Mouse (Mus musculus) c-Kit-positive CD71-positive TER-119-negative erythroid progenitor cells, embryonic 14.5 days (primary cell): Measurements from ENCODE around the gene Tchhl1.

Experiments
- DNase-seq: peaks from one replicate; pipeline ENCODE4 v3.0.0-alpha.2; 2013; ENCODE audit warnings: low read depth

Tchhl1 gene

GRCm38 (mm10) chr3:93504536-93505189 lies 36.1 kb downstream of the Tchhl1 start:
- no peak for DNase-seq

GRCm38 (mm10) chr3:93505960-93506863 lies 37.7 kb downstream of the Tchhl1 start:
- DNase-seq, result no peak

GRCm38 (mm10) chr3:93506881-93507325 lies 38.3 kb downstream of the Tchhl1 start:
- DNase-seq, result no peak

- no peak for DNase-seq
Measured at GRCm38 (mm10) chr3:93509301-93509700, 40.7 kb downstream of the Tchhl1 start.

GRCm38 (mm10) chr3:93511036-93511435 lies 42.5 kb downstream of the Tchhl1 start:
- no peak for DNase-seq

- DNase-seq, result no peak
Measured at GRCm38 (mm10) chr3:93511801-93512200, 43.2 kb downstream of the Tchhl1 start.

GRCm38 (mm10) chr3:93512386-93513101 lies 44.0 kb downstream of the Tchhl1 start:
- no peak for DNase-seq

- no peak for DNase-seq
Measured at GRCm38 (mm10) chr3:93514628-93515027, 46.1 kb downstream of the Tchhl1 start.

- DNase-seq, result no peak
Measured at GRCm38 (mm10) chr3:93517343-93517742, 48.8 kb downstream of the Tchhl1 start.

GRCm38 (mm10) chr3:93519856-93520329 lies 51.3 kb downstream of the Tchhl1 start:
- DNase-seq, result no peak

GRCm38 (mm10) chr3:93520330-93521193 lies 52.0 kb downstream of the Tchhl1 start, which contains the start of gene S100a11:
Gene S100a11, plus strand, starts transcription at chr3:93520488.
- no peak for DNase-seq
